Mouse (Mus musculus): ENCODE measurements around the gene Scpep1.
"Not testable (repeated sequence)": the region's sequence is repeated elsewhere in the genome, so short reads cannot be mapped to it uniquely, and the experiment has no call there.

Scpep1 gene

DNA sequence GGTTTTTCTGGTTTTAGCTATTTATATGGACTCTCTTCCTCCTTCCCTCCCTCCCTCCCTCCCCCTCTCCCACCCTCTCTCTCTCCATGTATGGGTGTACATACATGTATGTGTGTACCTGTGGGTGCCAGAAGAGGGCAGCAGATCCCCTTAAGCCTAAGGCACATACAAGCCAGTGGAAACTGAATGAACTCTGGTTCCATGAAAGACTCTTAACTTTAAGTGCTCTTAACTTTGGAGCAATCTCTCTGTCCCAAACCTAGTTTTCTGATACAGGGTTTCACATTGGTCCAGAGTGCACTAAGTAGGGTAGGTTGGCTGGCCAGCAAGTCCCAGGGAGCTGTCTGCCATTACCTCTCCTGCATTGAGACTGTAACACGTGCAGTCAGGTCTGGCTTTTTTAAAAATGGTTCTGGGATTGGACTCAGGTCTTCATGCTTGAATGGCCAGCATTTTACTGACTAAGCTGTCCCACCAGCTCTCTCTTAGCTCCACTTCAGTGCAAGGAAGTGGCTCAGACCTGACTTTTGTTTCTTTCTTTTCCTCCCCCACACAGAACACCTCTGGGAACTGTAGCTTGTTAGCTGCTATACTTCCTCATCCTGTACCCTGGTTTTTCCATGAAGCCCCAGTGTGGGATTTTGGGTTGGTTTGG is 46.6 kb downstream of the Scpep1 start:
- CTCF ChIA-PET: interaction anchor here in 2 of 4 experiments (1.0 to 1.3 kb wide), 5 partner anchors 16 to 78 kb away, joined by 3 read pairs; no protein-coding TSS in a partner anchor
- POLR2A ChIA-PET: interaction anchor here in 3 of 4 experiments (0.6 to 5.6 kb wide), 14 partner anchors 10 to 65 kb away, joined by 3 to 33 read pairs (median 5); partner anchors contain the start of genes Coil (in 1 of the 3) and Elobl (in 1 of the 3)

DNA sequence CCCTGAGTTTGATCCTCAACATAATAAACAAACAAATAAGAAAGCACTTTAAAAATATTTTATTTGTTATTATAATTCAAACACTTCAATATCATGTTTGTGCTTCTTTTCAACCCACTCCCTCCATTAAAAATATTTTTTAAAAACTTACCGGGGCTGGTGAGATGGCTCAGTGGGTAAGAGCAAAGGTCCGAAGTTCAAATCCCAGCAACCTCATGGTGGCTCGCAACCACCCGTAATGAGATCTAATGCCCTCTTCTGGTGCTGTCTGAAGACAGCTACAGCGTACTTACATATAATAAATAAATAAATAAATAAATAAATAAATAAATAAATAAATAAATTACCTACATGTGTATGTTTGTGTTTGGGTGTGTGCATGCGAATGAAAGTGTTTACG is 47.4 kb downstream of the Scpep1 start:
- CTCF ChIA-PET: interaction anchor here in 1 of 4 experiments (1.3 kb wide), 1 partner anchor 59 kb away, joined by 3 read pairs; no protein-coding TSS in a partner anchor
- POLR2A ChIA-PET: interaction anchor here (0.6 to 5.6 kb wide), 12 partner anchors 9 to 86 kb away, joined by 3 to 33 read pairs (median 4); partner anchors contain the start of genes Coil (in 1 of the 4) and Elobl (in 1 of the 4)

DNA sequence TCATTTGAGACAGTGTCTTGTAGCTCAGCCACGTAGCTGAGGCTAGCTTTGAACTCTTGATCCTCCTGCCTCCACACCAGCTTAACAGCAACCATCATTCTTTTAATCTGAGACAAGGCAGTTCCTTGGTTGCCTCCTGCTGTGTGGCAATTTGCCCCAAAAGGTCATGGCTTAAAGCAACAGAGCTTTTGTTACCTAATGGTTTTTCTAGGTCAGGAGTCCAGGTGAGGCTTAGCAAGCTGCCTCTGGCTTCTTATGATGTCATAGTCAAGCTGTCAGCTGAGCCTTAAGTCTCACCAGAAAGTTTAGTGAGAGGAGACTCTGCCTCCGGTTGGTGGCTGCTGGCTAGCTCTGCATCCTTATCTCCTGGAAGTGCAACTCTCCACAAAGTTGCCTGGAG is 49.6 kb downstream of the Scpep1 start:
- ChIA-PET CTCF (interaction anchor here in 3 of 4 experiments (0.6 to 1.6 kb wide), 12 partner anchors 37 to 164 kb away, joined by 3 to 8 read pairs (median 3); partner anchors contain the start of genes Akap1 (in 1 of the 3) and Scpep1 (in 1 of the 3)), POLR2A (interaction anchor here (0.6 to 5.6 kb wide), 52 partner anchors 7 to 858 kb away, joined by 3 to 33 read pairs (median 4); partner anchors contain the start of genes Coil (in 2 of the 4), Scpep1 (in 2 of the 4), Akap1 (in 1 of the 4) and Elobl (in 1 of the 4))

DNA sequence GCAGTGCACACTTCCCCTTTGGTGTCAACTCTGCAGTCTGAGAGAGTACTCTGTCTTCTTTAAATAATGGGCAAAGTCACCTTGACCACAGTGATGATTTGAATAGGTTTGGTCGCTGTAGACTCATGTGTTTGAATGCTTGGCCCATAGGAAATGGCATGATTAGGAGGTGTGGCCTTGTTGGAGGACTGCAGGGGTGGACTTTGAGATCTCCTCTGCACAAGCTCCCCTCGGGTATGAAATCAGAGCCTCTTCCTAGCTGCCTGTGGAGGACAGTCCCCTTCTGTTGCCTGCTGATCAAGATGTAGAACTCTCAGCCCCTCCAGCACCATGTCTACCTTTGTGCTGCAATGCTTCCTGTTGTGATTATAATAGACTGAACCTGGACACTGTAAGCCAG is 51.2 kb downstream of the Scpep1 start:
- POLR2A ChIA-PET: interaction anchor here in 2 of 4 experiments (0.7 to 5.6 kb wide), 7 partner anchors 20 to 65 kb away, joined by 3 to 33 read pairs (median 6); partner anchors contain the start of genes Coil (in 1 of the 2) and Elobl (in 1 of the 2)
- CTCF ChIA-PET: no interaction called here

DNA sequence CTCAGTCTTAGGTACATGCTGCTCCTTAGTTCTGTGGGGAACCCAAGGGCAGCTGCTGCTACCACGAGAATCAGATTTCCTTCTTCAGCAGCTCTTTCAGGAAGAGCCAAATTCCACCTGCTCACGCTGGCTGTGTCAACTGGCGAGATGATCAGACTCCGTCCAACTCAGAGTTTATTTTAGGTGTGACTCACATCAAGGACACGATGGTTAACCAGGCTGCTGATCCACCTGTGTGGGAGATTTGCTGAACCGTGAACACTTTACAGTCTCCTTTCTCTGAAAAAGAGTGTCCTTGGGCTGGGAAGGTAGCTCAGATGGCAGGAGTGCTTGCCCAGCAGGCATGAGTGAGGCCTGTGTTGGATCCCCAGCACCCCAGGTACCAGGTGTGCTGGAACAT is 52.5 kb downstream of the Scpep1 start:
- ChIA-PET CTCF (interaction anchor here in 2 of 4 experiments (0.6 to 1.7 kb wide), 3 partner anchors 74 to 260 kb away, joined by 4 to 9 read pairs (median 7); no protein-coding TSS in a partner anchor), POLR2A (interaction anchor here in 3 of 4 experiments (0.6 to 3.5 kb wide), 13 partner anchors 8 to 585 kb away, joined by 3 to 12 read pairs (median 4); partner anchors contain the start of gene Akap1 (in 1 of the 3))

DNA sequence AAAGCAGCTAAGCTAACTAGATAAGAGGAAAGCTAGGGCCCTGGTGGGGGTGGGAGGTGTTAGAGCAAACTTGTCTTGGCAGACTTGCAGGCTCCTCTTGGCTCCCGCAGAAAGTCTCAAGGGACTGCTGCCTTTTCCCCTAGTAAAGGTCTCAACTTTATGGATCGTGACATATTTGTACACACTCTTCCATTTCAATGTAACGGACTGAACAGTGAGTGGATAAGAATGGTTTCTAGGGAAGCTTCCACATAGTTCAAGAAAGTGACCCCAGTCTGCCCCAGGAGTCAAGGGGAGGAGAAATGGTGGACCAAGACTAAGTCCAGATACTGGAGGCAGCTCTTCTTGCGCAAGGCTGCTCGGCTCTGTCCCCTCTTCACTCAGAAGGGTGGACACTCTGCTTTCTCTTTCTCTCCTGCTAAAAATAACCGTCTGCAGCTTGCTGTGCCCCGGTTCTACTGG is 53.9 kb downstream of the Scpep1 start:
- ChIA-PET CTCF (interaction anchor here in 2 of 4 experiments (0.5 to 1.7 kb wide), 4 partner anchors 12 to 863 kb away, joined by 3 to 16 read pairs (median 6); no protein-coding TSS in a partner anchor), POLR2A (interaction anchor here in 3 of 4 experiments (0.6 to 3.5 kb wide), 9 partner anchors 23 to 122 kb away, joined by 3 to 12 read pairs (median 4); partner anchors contain the start of gene Coil (in 1 of the 3))

DNA sequence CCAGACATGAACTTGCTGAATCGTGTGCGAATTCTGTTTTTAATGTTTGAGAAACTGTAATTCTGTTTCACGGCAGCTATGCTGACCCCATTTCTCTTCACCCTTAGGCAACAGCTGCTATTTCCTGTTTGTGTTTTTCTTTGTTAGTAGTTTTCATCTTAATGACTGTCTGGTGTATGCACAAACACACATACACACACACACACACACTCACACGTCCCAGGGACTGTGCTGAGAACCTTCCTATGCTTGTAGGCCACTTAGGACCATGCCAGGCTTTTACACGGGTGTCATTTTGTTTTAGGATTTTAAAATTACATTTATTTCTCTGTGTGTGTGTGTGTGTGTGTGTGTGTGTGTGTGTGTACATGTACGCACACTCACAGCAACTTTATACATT is 55.7 kb downstream of the Scpep1 start:
- ChIA-PET CTCF (no interaction called here), POLR2A (interaction anchor here in 3 of 4 experiments (0.8 to 3.1 kb wide), 8 partner anchors 8 to 69 kb away, joined by 3 to 22 read pairs (median 6); partner anchors contain the start of gene Scpep1 (in 1 of the 3))

DNA sequence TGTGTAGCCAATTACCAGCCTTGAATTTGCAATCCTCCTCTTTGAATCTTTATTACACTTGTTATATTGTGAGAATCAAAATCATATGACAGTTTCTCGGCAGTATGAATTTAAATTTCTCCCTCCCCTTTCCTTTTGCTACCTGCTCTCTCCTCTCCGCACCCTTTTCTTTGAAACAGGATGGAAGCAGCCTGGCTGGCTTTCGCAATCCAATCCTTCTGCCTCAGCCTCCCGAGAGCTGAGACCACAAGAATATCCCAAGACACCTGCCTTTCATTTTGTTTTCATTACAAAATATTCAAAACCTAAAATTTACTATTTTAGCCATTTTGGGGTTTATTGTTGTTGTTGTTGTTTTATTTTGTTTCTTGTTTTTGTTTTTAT is 56.9 kb downstream of the Scpep1 start:
- POLR2A ChIA-PET: interaction anchor here in 3 of 4 experiments (0.6 to 3.1 kb wide), 42 partner anchors 8 to 287 kb away, joined by 3 to 22 read pairs (median 4); partner anchors contain the start of genes Akap1 (in 2 of the 3), Coil (in 1 of the 3), Scpep1 (in 1 of the 3) and Trim25 (in 1 of the 3)

DNA sequence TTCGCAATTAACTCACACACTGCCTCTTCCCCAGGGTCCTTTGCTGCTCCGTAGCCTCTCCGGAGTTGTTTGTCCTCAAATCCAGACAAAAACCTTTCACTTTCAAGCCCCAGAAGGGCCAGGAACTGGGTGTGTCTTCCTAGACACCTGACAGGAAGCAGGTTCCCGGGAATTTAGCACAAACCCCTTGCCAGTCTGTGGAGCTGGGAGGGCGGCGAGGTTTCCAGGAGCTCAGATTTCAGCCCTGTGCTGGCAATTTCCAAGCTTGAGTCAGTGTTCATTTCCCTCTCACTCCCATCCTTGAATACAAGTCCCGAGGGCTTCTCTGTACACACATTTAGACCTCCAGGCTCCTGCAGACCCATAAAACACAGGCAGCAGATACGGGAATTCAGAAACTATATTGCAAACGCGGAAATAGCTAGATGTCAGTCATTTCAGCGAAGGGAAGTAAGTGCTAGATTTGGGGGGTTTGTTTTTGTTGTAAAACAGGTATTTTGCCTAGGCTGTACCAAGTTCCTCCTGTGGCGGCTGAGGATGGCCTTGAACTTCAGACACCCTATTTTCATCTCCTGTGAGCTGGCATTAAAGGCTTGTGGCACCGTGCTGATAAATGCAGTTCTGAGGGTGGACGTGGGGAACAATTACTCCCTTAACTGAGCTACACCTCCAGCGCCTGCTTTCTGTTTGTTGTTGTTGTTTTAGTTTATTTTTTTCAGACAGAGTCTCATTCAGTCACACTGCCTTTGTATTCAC is 57.5 kb downstream of the Scpep1 start:
- CTCF ChIA-PET: interaction anchor here in 3 of 4 experiments (0.5 to 1.3 kb wide), 7 partner anchors 9 to 721 kb away, joined by 3 to 6 read pairs (median 3); partner anchors contain the start of gene Scpep1 (in 1 of the 3)
- POLR2A ChIA-PET: interaction anchor here in 3 of 4 experiments (0.6 to 3.1 kb wide), 49 partner anchors 8 to 288 kb away, joined by 3 to 22 read pairs (median 4); partner anchors contain the start of genes Akap1 (in 3 of the 3), Coil (in 1 of the 3), Scpep1 (in 1 of the 3) and Trim25 (in 1 of the 3)

More for the DNA sequence above, 56.9 kb downstream of the Scpep1 start:
- CTCF ChIA-PET: interaction anchor here in 3 of 4 experiments (0.5 to 1.3 kb wide), 6 partner anchors 10 to 720 kb away, joined by 3 to 8 read pairs (median 3); partner anchors contain the start of gene Akap1 (in 1 of the 3)

DNA sequence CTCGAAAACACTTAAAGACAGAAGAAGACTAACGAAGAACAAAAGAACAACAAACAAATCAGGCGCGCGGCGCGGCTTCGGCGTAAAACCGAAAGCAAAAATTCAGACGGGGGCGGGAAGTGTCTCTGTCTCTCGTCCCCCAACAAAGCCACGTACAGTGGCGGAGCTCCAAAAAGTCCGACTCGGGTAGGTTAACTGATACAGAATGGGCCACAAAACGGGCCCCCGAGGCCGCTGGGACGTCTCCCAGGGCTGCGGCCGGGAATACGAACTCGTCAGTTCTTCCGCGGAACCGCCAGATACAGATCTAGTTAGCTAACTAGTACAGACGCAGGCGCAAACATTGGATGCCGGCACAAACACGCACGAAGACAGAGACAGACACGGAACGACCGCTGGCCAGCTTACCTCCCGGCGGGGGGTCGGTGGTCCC is 59.4 kb downstream of the Scpep1 start:
- POLR2A ChIA-PET, CTCF ChIA-PET: not testable (repeated sequence)

DNA sequence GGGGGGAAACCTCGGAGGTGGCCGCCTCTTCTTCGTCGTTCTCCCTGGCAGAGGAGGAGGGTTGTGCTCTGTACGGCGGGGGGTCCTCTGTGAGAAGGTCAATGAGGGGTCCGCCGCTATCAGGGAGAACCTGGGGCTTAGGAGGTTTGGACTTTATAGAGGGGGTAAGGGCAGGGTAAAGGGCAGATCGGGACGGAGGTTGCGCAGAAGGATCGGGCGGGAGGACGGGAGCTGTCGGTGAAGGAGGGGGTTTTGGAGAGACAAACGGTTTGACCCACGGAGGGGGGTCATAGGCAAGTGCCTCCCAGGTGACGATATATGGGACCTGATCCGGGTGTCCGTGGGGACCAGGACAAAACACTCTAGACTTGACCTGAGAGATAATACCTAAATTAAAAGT is 60.0 kb downstream of the Scpep1 start:
- CTCF ChIA-PET, POLR2A ChIA-PET: not testable (repeated sequence)

DNA sequence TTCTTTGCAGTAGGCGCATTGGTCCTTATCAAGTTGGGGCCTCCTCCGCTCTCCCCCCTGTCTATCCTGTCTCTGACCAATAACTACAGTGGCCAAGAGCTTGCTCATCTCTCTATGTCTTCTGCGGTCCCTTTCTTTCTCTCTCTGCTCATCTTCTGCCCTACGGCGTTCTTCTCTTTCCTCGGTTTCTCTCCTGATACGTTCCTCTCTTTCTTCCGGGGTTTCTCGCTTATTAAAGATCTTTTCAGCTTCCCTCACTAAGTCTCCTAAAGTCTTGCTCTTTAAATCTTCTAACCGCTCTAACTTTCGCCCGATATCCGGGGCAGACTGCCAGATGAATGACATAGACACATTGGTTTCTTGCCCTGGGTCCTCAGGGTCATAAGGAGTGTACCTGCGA is 61.0 kb downstream of the Scpep1 start:
- POLR2A ChIA-PET, CTCF ChIA-PET: not testable (repeated sequence)

DNA sequence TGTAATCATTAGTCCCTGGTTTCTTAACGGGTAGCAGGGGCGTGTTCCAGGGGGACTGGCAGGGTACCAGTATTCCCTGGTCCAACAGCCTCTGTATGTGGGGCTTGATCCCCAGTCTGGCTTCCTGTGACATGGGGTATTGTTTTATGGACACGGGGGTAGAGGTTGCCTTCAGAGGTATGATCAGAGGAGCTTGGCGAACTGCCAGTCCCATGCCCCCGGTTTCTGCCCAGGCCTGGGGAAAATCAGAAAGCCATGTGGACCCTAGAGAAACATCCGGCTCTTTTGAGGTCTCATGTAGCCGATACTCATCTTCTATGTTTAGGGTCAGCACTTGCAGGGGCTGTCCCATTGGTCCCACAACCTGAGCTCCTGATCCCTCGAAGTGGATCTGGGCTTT is 61.8 kb downstream of the Scpep1 start:
- POLR2A ChIA-PET, CTCF ChIA-PET: not testable (repeated sequence)

DNA sequence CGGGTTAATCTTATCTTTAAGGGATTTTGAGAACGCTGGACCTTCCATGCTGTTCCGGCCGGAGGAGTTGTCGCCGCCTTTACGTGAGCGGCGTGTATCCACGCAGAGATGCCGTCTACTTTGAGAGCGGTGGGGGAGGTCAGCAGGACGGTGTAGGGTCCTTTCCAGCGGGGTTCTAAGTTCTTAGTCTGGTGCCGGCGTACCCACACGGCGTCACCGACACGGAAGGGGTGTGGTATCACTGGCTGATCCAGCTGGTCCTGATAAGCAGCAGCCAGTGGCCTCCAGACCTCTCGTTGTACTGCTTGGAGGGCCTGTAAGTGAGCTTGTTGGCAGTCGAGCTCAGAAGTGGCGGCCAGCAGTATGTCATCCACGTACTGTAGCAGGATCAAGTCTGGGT is 62.5 kb downstream of the Scpep1 start:
- POLR2A ChIA-PET, CTCF ChIA-PET: not testable (repeated sequence)

DNA sequence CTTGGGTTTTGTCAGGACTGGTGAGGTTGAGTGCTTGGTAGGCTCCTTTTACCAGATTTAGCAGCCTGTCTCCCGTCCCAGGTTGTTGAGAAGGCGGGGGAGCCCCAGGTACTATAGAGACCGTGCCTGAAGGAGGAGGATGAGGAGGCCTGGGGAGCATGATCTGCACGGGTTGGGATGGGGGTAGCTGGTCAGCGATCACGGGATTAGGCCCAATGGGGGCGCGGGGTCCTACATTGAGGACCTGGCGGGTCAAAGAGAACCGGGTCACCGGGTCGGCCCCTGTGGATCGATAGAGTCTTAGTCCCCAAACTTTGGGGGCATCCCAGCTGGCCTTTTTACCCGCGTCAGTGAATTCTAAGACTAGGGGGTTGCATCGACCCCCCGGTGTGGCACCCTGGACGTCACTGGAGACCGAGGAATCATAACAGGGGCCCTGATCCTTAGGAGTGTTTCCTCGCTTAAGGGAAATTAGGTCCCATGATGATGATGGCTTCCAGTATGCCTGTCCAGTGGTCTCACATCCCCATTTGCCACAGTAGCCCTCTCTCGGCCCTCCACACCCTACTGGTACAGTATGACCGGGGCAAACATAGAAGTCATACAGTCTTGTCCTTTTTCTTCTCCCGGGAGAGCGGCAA is 63.2 kb downstream of the Scpep1 start:
- POLR2A ChIA-PET, CTCF ChIA-PET: not testable (repeated sequence)

DNA sequence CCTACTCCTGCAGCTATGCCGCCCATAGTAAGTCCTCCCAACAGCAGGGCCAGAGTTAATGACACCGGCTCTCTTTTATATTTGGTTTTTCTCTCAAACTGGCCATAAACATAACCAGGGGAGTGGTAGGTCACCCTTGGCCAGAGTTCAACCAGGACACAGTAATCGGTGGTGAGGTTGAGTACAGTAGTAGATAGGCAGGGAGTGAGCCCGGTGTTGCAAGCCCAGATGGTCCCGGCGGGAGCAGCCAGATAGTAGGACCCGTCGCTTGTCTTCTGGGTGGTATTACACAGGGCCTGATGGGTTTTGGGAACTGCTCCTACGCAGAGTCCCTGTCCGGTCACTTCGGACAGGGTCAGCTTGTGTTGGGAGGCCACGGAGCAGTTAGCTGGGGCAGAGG is 63.8 kb downstream of the Scpep1 start:
- POLR2A ChIA-PET, CTCF ChIA-PET: not testable (repeated sequence)

DNA sequence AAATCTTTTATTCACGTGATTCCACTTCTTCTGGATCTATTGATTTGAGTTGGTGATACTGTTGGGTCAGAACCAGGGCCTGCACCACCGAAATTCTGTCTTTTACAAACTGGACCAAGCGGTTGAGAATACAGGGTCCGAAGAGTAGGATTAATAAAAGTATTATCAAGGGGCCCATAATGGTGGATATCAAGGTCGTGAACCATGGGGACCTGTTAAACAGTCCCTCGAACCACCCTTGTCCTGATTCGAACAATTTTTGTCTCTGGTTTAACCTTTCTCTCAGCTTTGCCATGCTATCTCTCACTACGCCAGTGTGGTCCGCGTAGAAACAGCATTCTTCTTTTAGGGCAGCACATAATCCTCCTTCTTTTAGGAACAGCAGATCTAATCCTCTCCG is 64.4 kb downstream of the Scpep1 start:
- POLR2A ChIA-PET, CTCF ChIA-PET: not testable (repeated sequence)

DNA sequence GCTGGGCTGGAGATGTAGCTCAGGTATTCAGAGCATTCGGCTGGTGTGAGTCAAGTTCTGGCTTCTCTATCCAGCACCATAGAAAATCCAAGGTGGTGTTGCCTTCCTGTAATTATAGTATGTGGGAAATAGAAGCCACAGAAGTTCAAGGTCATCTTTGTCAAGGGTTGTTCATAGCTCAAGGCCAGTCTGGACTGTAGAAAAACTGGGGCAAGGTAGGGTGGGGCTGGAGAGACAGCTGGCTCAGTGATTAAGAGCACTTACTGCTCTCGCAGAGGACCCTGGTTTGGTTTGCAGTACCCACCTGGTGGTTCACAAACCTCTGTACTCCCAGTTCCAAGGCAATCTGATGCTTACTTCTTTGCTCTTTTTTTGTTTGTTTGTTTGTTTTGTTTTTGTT is 66.3 kb downstream of the Scpep1 start:
- POLR2A ChIA-PET: interaction anchor here in 3 of 4 experiments (0.7 to 3.6 kb wide), 16 partner anchors 9 to 66 kb away, joined by 3 to 22 read pairs (median 3); partner anchors contain the start of genes Akap1 (in 2 of the 3) and Scpep1 (in 1 of the 3)

More for the DNA sequence above, 66.3 kb downstream of the Scpep1 start:
- CTCF ChIA-PET: interaction anchor here in 2 of 4 experiments (0.6 to 1.4 kb wide), 4 partner anchors 9 to 90 kb away, joined by 3 to 5 read pairs (median 4); no protein-coding TSS in a partner anchor
